Mouse (Mus musculus) brown adipose tissue, adult 24 weeks (tissue): ENCODE data around the gene Aatk. TPM values are rescaled to one million over a fixed set of nuclear protein-coding genes. Genes with fewer than 3 reads are reported as not detected.

ENCODE experiments used
- H3K27ac ChIP-seq: fragments of 200-500 bp; replicated peaks from 2 replicates; pipeline ENCODE4 v1.5.1; 2012; ENCODE audit warnings: low read depth, mild to moderate bottlenecking, low read length
- H3K4me1 ChIP-seq: fragments of 200-500 bp; 2 replicates; pipeline ENCODE4 v1.6.1; 2012; ENCODE audit warnings: low read length, mixed read lengths; ENCODE audit not compliant: control insufficient read depth, insufficient read depth, insufficient read length
- H3K4me3 ChIP-seq: fragments of 200-500 bp; 2 replicates; pipeline ENCODE4 v1.5.1; 2012; ENCODE audit warnings: low read depth, mild to moderate bottlenecking, low read length, moderate library complexity; ENCODE audit not compliant: insufficient read depth
- polyA plus RNA-seq: library from polyadenylated mRNA; stranded (reverse); fragments of >200 nt; gene quantifications from 2 replicates; pipeline ENCODE4 v1.2.4, GENCODE M21; 2012; ENCODE audit not compliant: missing spikeins, insufficient read depth, insufficient read length

Aatk gene
- polyA plus RNA-seq, 1 experiment = 12.0 TPM

GRCm38 (mm10) chr11:120041191-120042123 lies 5.5 kb downstream of the Aatk start:
- H3K4me3 ChIP-seq = peak overlapping the region; percentile 45
- H3K4me1 ChIP-seq = peaks cover 25% of the 10 kb centered on the region
- peak overlapping the region; percentile 97 for H3K27ac ChIP-seq

GRCm38 (mm10) chr11:120040440-120040839 lies 6.5 kb downstream of the Aatk start:
- peaks cover 25% of the 10 kb centered on the region for H3K4me1 ChIP-seq
- H3K4me3 ChIP-seq = no peak overlapping the region
- peak overlapping the region; percentile 83 for H3K27ac ChIP-seq

- H3K4me3 ChIP-seq = no peak overlapping the region
- peaks cover 25% of the 10 kb centered on the region for H3K4me1 ChIP-seq
- H3K27ac ChIP-seq = peak overlapping the region; percentile 64
These were observed 7.4 kb downstream of the Aatk start for GRCm38 (mm10) chr11:120039581-120039980.

GRCm38 (mm10) chr11:120034762-120035161 lies 12.2 kb downstream of the Aatk start:
- H3K4me1 ChIP-seq = peaks cover 5% of the 10 kb centered on the region
- no peak overlapping the region for H3K27ac ChIP-seq
- H3K4me3 ChIP-seq = no peak overlapping the region

GRCm38 (mm10) chr11:120034306-120034705 lies 12.7 kb downstream of the Aatk start:
- no peak overlapping the region for H3K4me3 ChIP-seq
- peaks cover under 1% of the 10 kb centered on the region; the same call in 1 of the 2 replicates for H3K4me1 ChIP-seq
- no peak overlapping the region for H3K27ac ChIP-seq

GRCm38 (mm10) chr11:120033473-120033872 lies 13.5 kb downstream of the Aatk start:
- no peak overlapping the region for H3K27ac ChIP-seq
- no peaks in the 10 kb centered on the region for H3K4me1 ChIP-seq
- no peak overlapping the region for H3K4me3 ChIP-seq

GRCm38 (mm10) chr11:120032052-120032451 lies 14.9 kb downstream of the Aatk start:
- Histone ChIP-seq H3K4me1 (no peaks in the 10 kb centered on the region), H3K4me3 (no peak overlapping the region), H3K27ac (no peak overlapping the region)

- Histone ChIP-seq H3K27ac (no peak overlapping the region), H3K4me1 (no peaks in the 10 kb centered on the region), H3K4me3 (no peak overlapping the region)
These were observed 16.6 kb downstream of the Aatk start for GRCm38 (mm10) chr11:120030145-120030901.

- no peak overlapping the region for H3K27ac ChIP-seq
- H3K4me1 ChIP-seq = no peaks in the 10 kb centered on the region
- H3K4me3 ChIP-seq = no peak overlapping the region
These were observed 17.4 kb downstream of the Aatk start for GRCm38 (mm10) chr11:120029431-120030144.

- no peaks in the 10 kb centered on the region for H3K4me1 ChIP-seq
- no peak overlapping the region for H3K27ac ChIP-seq
- H3K4me3 ChIP-seq = no peak overlapping the region
These were observed 18.5 kb downstream of the Aatk start for GRCm38 (mm10) chr11:120028319-120029092.

- Histone ChIP-seq H3K27ac (no peak overlapping the region), H3K4me1 (no peaks in the 10 kb centered on the region), H3K4me3 (no peak overlapping the region)
These were observed 20.0 kb downstream of the Aatk start for GRCm38 (mm10) chr11:120026941-120027340.

- Histone ChIP-seq H3K4me1 (no peaks in the 10 kb centered on the region), H3K4me3 (no peak overlapping the region), H3K27ac (no peak overlapping the region)
These were observed 24.1 kb downstream of the Aatk start for GRCm38 (mm10) chr11:120022841-120023240.

- Histone ChIP-seq H3K27ac (no peak overlapping the region), H3K4me1 (no peaks in the 10 kb centered on the region), H3K4me3 (no peak overlapping the region)
These were observed 24.8 kb downstream of the Aatk start for GRCm38 (mm10) chr11:120022216-120022615.

GRCm38 (mm10) chr11:120021367-120021766 lies 25.6 kb downstream of the Aatk start:
- Histone ChIP-seq H3K4me3 (no peak overlapping the region), H3K4me1 (no peaks in the 10 kb centered on the region)

More at GRCm38 (mm10) chr11:120021367-120021766, 25.6 kb downstream of the Aatk start:
- no peak overlapping the region for H3K27ac ChIP-seq
